Mouse (Mus musculus): ENCODE measurements around the gene Mblac2.

The Mblac2 gene

GRCm38 (mm10) chr13:81710775-81711545 is at the start of gene Mblac2, which contains the start of gene Polr3g:
Mblac2 (plus strand) TSS chr13:81711341.
Polr3g (minus strand) TSS chr13:81711013.
- in situ Hi-C loops (cut with MboI; ENCODE audit: low pct_unique_long_range_greater_than_20kb in 1 of 2, low sequenced_read_pairs in 2 of 2, unreplicated experiment in 1 of 2): no loop called here

GRCm38 (mm10) chr13:81663566-81664330 is 47.4 kb upstream of the Mblac2 start:
- in situ Hi-C loops (cut with MboI; ENCODE audit: low pct_unique_long_range_greater_than_20kb in 1 of 2, low sequenced_read_pairs in 2 of 2, unreplicated experiment in 1 of 2): no loop called here

GRCm38 (mm10) chr13:81664331-81664698 is 46.8 kb upstream of the Mblac2 start:
- in situ Hi-C loops (cut with MboI; ENCODE audit: low pct_unique_long_range_greater_than_20kb in 1 of 2, low sequenced_read_pairs in 2 of 2, unreplicated experiment in 1 of 2): no loop called here

- in situ Hi-C loops (cut with MboI; ENCODE audit: low pct_unique_long_range_greater_than_20kb in 1 of 2, low sequenced_read_pairs in 2 of 2, unreplicated experiment in 1 of 2): no loop called here
These were observed 43.4 kb upstream of the Mblac2 start for GRCm38 (mm10) chr13:81667713-81668112.

GRCm38 (mm10) chr13:81675333-81675732 is 35.8 kb upstream of the Mblac2 start:
- in situ Hi-C loops (cut with MboI; ENCODE audit: low pct_unique_long_range_greater_than_20kb in 1 of 2, low sequenced_read_pairs in 2 of 2, unreplicated experiment in 1 of 2): no loop called here

- in situ Hi-C loops (cut with MboI; ENCODE audit: low pct_unique_long_range_greater_than_20kb in 1 of 2, low sequenced_read_pairs in 2 of 2, unreplicated experiment in 1 of 2): no loop called here
These were observed 28.0 kb upstream of the Mblac2 start for GRCm38 (mm10) chr13:81683107-81683506.

GRCm38 (mm10) chr13:81684258-81684657 is 26.9 kb upstream of the Mblac2 start:
- in situ Hi-C loops (cut with MboI; ENCODE audit: low pct_unique_long_range_greater_than_20kb in 1 of 2, low sequenced_read_pairs in 2 of 2, unreplicated experiment in 1 of 2): no loop called here

- in situ Hi-C loops (cut with MboI; ENCODE audit: low pct_unique_long_range_greater_than_20kb in 1 of 2, low sequenced_read_pairs in 2 of 2, unreplicated experiment in 1 of 2): no loop called here
These were observed 26.3 kb upstream of the Mblac2 start for GRCm38 (mm10) chr13:81684884-81685283.

GRCm38 (mm10) chr13:81689587-81689986 is 21.6 kb upstream of the Mblac2 start:
- in situ Hi-C loops (cut with MboI; ENCODE audit: low pct_unique_long_range_greater_than_20kb in 1 of 2, low sequenced_read_pairs in 2 of 2, unreplicated experiment in 1 of 2): no loop called here

GRCm38 (mm10) chr13:81690477-81690876 is 20.7 kb upstream of the Mblac2 start:
- in situ Hi-C loops (cut with MboI; ENCODE audit: low pct_unique_long_range_greater_than_20kb in 1 of 2, low sequenced_read_pairs in 2 of 2, unreplicated experiment in 1 of 2): no loop called here

- in situ Hi-C loops (cut with MboI; ENCODE audit: low pct_unique_long_range_greater_than_20kb in 1 of 2, low sequenced_read_pairs in 2 of 2, unreplicated experiment in 1 of 2): no loop called here
These were observed 19.5 kb upstream of the Mblac2 start for GRCm38 (mm10) chr13:81691606-81692005.

- in situ Hi-C loops (cut with MboI; ENCODE audit: low pct_unique_long_range_greater_than_20kb in 1 of 2, low sequenced_read_pairs in 2 of 2, unreplicated experiment in 1 of 2): no loop called here
These were observed 16.7 kb upstream of the Mblac2 start for GRCm38 (mm10) chr13:81694446-81694845.

- in situ Hi-C loops (cut with MboI; ENCODE audit: low pct_unique_long_range_greater_than_20kb in 1 of 2, low sequenced_read_pairs in 2 of 2, unreplicated experiment in 1 of 2): no loop called here
These were observed 8.0 kb upstream of the Mblac2 start for GRCm38 (mm10) chr13:81703148-81703547.

GRCm38 (mm10) chr13:81703621-81704020 is 7.5 kb upstream of the Mblac2 start:
- in situ Hi-C loops (cut with MboI; ENCODE audit: low pct_unique_long_range_greater_than_20kb in 1 of 2, low sequenced_read_pairs in 2 of 2, unreplicated experiment in 1 of 2): no loop called here

- in situ Hi-C loops (cut with MboI; ENCODE audit: low pct_unique_long_range_greater_than_20kb in 1 of 2, low sequenced_read_pairs in 2 of 2, unreplicated experiment in 1 of 2): no loop called here
These were observed 4.8 kb upstream of the Mblac2 start for GRCm38 (mm10) chr13:81706311-81706710.

GRCm38 (mm10) chr13:81709805-81710204 is 1.3 kb upstream of the Mblac2 start:
- in situ Hi-C loops (cut with MboI; ENCODE audit: low pct_unique_long_range_greater_than_20kb in 1 of 2, low sequenced_read_pairs in 2 of 2, unreplicated experiment in 1 of 2): no loop called here

GRCm38 (mm10) chr13:81710266-81710665 is 875 bp upstream of the Mblac2 start:
- in situ Hi-C loops (cut with MboI; ENCODE audit: low pct_unique_long_range_greater_than_20kb in 1 of 2, low sequenced_read_pairs in 2 of 2, unreplicated experiment in 1 of 2): no loop called here

GRCm38 (mm10) chr13:81711546-81712371 is 618 bp downstream of the Mblac2 start:
- in situ Hi-C loops (cut with MboI; ENCODE audit: low pct_unique_long_range_greater_than_20kb in 1 of 2, low sequenced_read_pairs in 2 of 2, unreplicated experiment in 1 of 2): no loop called here

- in situ Hi-C loops (cut with MboI; ENCODE audit: low pct_unique_long_range_greater_than_20kb in 1 of 2, low sequenced_read_pairs in 2 of 2, unreplicated experiment in 1 of 2): no loop called here
These were observed 2.8 kb downstream of the Mblac2 start for GRCm38 (mm10) chr13:81713896-81714295.
